Mouse (Mus musculus) WW6 (cell line): ENCODE results near the gene Mrln.

ENCODE experiments used
- DNase-seq: peaks from one replicate; pipeline ENCODE4 v3.0.0-alpha.2; 2013; ENCODE audit warnings: low read depth, low spot score

Gene Mrln

DNA sequence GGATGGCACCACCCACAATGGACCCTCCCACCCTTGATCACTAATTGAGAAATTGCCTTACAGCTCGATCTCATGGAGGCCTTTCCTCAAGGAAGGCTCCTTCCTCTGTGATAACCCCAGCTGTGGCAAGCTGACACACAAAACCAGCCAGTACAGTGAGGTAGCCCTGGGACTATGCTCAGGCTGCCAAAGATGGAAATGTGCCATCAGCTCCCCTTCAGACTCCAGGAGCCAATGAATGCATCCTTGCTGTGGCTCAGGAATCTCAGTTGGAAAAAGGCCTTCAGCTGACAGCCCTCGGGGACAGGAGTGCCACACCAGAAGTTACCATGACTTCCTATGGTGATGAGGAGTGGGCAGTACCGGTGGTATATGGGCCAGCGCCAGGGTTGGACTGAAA lies 50.2 kb downstream of the Mrln start:
- DNase-seq, result no peak

DNA sequence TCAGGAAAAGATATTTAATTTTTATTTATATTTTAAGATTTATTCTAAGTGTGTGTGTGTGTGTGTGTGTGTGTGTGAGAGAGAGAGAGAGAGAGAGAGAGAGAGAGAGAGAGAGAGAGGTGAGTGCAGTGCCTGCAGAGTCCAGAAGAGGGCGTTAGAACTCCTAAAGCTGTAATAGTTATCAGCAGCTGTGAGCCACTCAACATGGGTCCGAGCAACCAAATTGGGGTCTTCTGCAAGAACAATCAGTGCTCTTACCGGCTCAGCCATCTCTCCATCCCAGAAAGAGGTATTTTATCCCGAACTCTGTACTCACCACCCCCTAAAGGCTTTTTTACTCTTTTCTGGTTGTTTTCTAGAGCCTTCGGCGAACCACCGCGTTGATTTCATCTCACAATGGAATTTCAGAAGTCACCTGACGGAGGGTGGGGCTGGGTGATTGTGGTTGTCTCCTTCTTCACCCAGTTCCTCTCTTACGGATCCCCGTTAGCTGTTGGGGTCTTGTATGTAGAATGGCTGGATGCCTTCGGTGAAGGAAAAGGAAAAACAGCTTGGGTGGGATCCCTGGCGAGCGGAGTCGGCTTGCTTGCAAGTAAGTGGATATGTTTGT lies 51.2 kb downstream of the Mrln start:
- DNase-seq, result no peak

DNA sequence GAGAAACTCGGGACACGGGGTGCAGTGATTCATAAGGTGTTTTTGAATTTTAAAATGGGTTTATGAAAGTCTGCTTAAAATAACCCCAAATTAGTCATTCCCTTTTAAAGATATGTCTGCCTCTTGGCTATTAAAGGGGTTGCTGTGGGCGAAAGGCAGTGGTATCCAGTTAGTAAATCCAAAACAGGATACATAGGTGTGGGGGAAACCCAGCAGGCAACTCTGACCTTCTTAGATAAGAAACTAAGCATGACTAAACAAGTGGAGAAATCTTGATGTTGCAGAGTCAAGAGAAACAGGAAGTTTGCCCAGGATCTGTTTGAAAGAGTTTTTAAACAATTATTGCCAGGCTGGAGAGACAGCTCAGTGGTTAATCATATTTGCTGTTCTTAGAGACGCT lies 52.6 kb downstream of the Mrln start:
- DNase-seq, result no peak

DNA sequence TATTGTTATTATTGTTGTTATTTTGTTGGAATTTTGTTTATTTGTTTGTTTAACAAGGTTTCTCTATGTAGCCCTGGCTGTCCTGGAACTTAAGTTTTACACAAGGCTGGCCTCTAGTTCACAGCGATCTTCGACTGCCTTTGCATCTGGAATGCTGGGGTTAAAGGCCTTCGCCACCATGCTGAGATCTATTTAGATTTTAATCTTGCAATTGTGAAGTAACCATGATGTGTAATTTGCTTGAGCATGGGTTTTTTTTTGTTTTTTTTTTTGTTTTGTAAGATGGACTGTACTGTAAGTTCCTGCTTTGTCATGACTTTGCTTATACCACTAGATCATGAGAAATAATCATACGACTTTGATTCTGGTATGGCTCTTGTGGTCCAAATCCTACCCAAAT lies 56.4 kb downstream of the Mrln start:
- no peak for DNase-seq

DNA sequence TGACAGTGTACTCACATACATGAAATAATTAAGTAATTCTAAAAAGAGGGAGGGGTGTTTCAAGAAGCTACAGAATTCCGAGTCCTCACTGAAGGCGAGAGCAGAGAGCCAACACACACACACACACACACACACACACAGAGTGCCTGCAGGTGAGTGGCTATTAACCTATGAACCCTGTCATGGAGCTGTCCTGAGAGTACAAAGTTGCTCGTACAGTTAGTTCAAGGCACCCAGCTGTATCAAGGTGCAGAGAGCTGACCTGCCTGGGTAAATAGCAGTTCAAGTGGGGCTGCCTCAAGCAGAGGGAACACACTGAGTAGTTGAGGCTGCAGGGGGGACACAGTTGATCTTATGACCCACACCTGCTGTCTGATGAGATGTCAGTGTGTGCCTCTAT lies 57.6 kb downstream of the Mrln start:
- DNase-seq, result no peak

DNA sequence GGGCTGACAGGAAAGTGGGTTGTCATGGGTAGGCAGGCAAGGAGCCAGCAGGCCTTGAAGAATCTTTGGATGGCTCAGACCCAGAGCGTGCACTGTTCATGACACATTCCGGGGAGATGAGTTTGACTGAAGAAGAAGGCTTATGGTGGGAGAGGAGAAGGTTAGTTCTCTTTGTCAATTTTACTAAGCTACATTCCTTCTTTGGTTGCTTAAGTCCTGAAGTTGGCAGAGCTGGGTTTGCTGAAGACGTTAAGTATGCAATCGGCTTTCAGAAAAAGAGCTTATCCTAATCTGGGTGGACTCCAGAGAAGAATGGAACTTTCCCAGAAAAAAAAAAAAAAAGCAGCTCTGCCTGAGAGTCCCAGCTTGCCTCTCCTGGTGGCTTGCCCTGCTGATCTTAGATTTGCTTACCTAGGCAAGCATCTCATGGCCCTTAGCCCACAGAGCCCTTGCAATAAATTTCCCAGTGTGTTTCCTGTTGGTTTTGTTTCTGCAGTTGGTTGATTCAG lies 59.3 kb downstream of the Mrln start:
- no peak for DNase-seq

DNA sequence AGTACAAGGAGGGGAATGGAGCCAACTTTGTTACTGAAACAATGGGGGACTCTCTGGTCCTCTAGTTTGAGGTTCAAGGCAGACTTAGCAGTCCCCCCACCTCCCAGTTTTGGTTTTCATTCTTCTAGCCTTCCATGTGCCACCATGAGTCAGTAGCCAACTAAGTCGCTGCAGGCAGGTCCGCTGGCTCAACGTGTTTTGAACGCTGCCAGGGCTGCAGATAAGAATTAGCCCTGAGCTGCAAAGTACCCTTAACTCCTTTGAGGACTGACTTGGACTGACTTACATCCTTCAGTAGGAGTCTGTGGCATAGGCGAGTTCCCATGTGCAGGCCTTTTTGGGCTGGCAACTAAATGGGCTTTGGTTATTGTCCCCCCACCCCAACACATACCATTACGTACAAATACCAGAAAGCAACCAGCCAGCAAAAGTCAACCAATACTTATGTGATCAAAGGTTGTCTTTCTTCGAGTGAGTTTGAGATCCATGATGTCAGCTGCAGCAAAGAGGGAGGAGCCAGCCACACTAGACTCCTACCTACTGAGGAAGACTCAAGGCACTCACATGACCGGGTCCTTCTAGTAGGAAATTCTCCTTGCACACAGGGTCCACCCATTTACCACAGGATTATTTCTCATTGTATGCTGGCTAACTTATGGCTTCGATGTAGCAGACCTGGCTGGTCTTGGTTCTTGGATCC lies 60.0 kb downstream of the Mrln start:
- DNase-seq, result no peak

DNA sequence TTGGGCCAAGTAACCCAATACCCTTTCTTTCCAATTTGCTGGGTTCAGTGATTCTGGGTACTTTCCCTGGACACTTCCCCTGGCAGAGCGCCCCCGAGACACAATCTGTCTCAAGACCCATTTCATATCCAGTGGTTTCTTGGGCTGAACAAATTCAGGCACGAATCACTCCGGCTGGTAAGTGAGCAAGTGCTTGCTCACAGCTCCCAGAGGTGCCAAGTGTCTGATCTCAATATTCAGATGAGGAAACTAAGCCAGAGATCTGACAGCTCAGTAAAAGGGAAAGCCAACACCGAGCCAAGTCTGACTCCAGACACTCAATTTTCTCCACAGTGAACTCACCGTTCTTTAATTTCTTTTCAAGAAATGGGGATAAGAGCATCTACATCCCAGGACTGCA lies 62.0 kb downstream of the Mrln start:
- no peak for DNase-seq

DNA sequence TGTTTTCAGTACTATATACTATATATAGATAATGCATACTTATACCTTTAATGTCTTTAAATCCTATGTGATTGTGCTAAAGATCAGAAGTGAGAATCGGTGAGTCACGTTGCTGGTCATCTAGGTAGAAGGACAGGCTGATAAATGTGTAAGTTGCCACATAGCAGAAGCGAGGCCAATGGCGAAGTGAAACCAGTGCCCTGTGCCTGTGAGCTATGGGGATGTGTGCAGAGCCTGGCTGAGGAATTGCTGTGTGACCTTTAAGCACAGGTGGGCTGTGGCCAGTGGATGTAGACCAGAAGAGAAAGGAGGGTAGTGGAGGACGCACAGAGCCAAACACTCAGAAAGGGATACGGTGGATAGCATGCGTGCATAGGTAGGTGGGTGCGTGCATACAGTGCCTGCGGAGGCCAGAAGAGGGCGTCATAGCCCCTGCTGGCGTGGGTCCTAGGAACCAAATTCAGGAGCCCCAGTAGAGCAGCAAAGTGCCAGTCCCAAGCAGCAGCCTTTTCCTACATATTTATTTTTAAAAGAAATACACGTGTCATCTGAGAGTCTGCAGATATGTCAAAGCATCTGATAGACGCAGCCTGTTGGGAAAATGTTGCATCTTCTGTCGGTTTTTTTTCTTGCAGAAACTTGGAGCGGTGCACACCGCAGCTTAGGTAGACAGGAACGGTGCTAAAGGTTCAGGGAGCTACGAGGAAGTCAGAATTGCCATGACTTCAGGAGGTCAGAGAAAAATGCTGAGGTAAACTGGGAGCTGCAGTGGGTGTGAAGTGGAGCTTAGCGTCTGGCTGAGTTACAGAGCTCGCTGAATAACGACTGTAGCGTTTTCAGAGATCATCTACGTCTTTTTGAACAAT lies 64.3 kb downstream of the Mrln start:
- DNase-seq, result no peak
